Mouse (Mus musculus): ENCODE results near the gene Tmem178b. TPM values are rescaled to one million over a fixed set of nuclear protein-coding genes. Genes with fewer than 3 reads are reported as not detected.

Tmem178b gene
- polyA plus RNA-seq, 1 experiment, result 0.11 TPM

- Histone ChIP-seq H3K4me1 (ENCODE audit: control insufficient read depth, insufficient read depth, insufficient read length) (no peaks in the 10 kb centered on the region), H3K4me3 (ENCODE audit: extremely low read depth, insufficient read depth, insufficient read length) (no peak overlapping the region), H3K36me3 (ENCODE audit: control insufficient read depth, insufficient read depth, low read length) (no peaks in the 10 kb centered on the region), H3K27me3 (ENCODE audit: control insufficient read depth, insufficient read depth, low read length) (no peaks in the 10 kb centered on the region), H3K27ac (ENCODE audit: insufficient read depth, low read length) (no peak overlapping the region)
- WGBS, result 69% methylated on average over 5 of the region's 5 CpGs
- no peak for DNase-seq (ENCODE audit: low read depth in 1 of 2, low spot score in 2 of 2)
- TF ChIP-seq CTCF (IDR thresholded peaks at IDR 0.05; ENCODE audit: extremely low read depth, insufficient read depth, insufficient read length, insufficient replicate concordance), result no peak
- no peak for TF ChIP-seq POLR2A (IDR thresholded peaks at IDR 0.05; ENCODE audit: low read depth, low read length)
Measured at GRCm38 (mm10) chr6:40011609-40012008, 138.5 kb downstream of the Tmem178b start.

GRCm38 (mm10) chr6:40013407-40013806 lies 140.3 kb downstream of the Tmem178b start:
- Histone ChIP-seq H3K27me3 (ENCODE audit: control insufficient read depth, insufficient read depth, low read length) (no peaks in the 10 kb centered on the region), H3K27ac (ENCODE audit: insufficient read depth, low read length) (no peak overlapping the region), H3K4me1 (ENCODE audit: control insufficient read depth, insufficient read depth, insufficient read length) (no peaks in the 10 kb centered on the region), H3K4me3 (ENCODE audit: extremely low read depth, insufficient read depth, insufficient read length) (no peak overlapping the region), H3K36me3 (ENCODE audit: control insufficient read depth, insufficient read depth, low read length) (no peaks in the 10 kb centered on the region)
- TF ChIP-seq POLR2A (IDR thresholded peaks at IDR 0.05; ENCODE audit: low read depth, low read length) (no peak), CTCF (IDR thresholded peaks at IDR 0.05; ENCODE audit: extremely low read depth, insufficient read depth, insufficient read length, insufficient replicate concordance) (no peak)
- DNase-seq (ENCODE audit: low read depth in 1 of 2, low spot score in 2 of 2), result no peak
- 10% methylated on average over 5 of the region's 5 CpGs for WGBS

- WGBS, result 90% methylated on average over 4 of the region's 4 CpGs
- TF ChIP-seq CTCF (IDR thresholded peaks at IDR 0.05; ENCODE audit: extremely low read depth, insufficient read depth, insufficient read length, insufficient replicate concordance), result no peak
- TF ChIP-seq POLR2A (IDR thresholded peaks at IDR 0.05; ENCODE audit: low read depth, low read length), result no peak
Measured at GRCm38 (mm10) chr6:40015185-40015584, 142.1 kb downstream of the Tmem178b start.

GRCm38 (mm10) chr6:40015711-40016460 lies 142.8 kb downstream of the Tmem178b start:
- H3K27ac ChIP-seq (ENCODE audit: insufficient read depth, low read length), result no peak overlapping the region
- H3K4me3 ChIP-seq (ENCODE audit: extremely low read depth, insufficient read depth, insufficient read length), result no peak overlapping the region
- WGBS, result 82% methylated on average over 7 of the region's 7 CpGs
- H3K36me3 ChIP-seq (ENCODE audit: control insufficient read depth, insufficient read depth, low read length), result no peaks in the 10 kb centered on the region
- TF ChIP-seq CTCF (IDR thresholded peaks at IDR 0.05; ENCODE audit: extremely low read depth, insufficient read depth, insufficient read length, insufficient replicate concordance), result no peak
- TF ChIP-seq POLR2A (IDR thresholded peaks at IDR 0.05; ENCODE audit: low read depth, low read length), result no peak
- H3K4me1 ChIP-seq (ENCODE audit: control insufficient read depth, insufficient read depth, insufficient read length), result no peaks in the 10 kb centered on the region
- H3K27me3 ChIP-seq (ENCODE audit: control insufficient read depth, insufficient read depth, low read length), result no peaks in the 10 kb centered on the region
- no peak for DNase-seq (ENCODE audit: low read depth in 1 of 2, low spot score in 2 of 2)

More at GRCm38 (mm10) chr6:40015185-40015584, 142.1 kb downstream of the Tmem178b start:
- no peak overlapping the region for H3K4me3 ChIP-seq (ENCODE audit: extremely low read depth, insufficient read depth, insufficient read length)
- no peaks in the 10 kb centered on the region for H3K4me1 ChIP-seq (ENCODE audit: control insufficient read depth, insufficient read depth, insufficient read length)
- no peaks in the 10 kb centered on the region for H3K36me3 ChIP-seq (ENCODE audit: control insufficient read depth, insufficient read depth, low read length)
- no peak for DNase-seq (ENCODE audit: low read depth in 1 of 2, low spot score in 2 of 2)
- no peak overlapping the region for H3K27ac ChIP-seq (ENCODE audit: insufficient read depth, low read length)
- H3K27me3 ChIP-seq (ENCODE audit: control insufficient read depth, insufficient read depth, low read length), result no peaks in the 10 kb centered on the region

- TF ChIP-seq CTCF (IDR thresholded peaks at IDR 0.05; ENCODE audit: extremely low read depth, insufficient read depth, insufficient read length, insufficient replicate concordance), result no peak
- no peak for TF ChIP-seq POLR2A (IDR thresholded peaks at IDR 0.05; ENCODE audit: low read depth, low read length)
- WGBS, result 46% methylated on average over 4 of the region's 4 CpGs
- H3K4me3 ChIP-seq (ENCODE audit: extremely low read depth, insufficient read depth, insufficient read length), result no peak overlapping the region
- H3K4me1 ChIP-seq (ENCODE audit: control insufficient read depth, insufficient read depth, insufficient read length), result no peaks in the 10 kb centered on the region
- H3K27me3 ChIP-seq (ENCODE audit: control insufficient read depth, insufficient read depth, low read length), result no peaks in the 10 kb centered on the region
- H3K36me3 ChIP-seq (ENCODE audit: control insufficient read depth, insufficient read depth, low read length), result no peaks in the 10 kb centered on the region
- no peak overlapping the region for H3K27ac ChIP-seq (ENCODE audit: insufficient read depth, low read length)
- no peak for DNase-seq (ENCODE audit: low read depth in 1 of 2, low spot score in 2 of 2)
Measured at GRCm38 (mm10) chr6:40019396-40019795, 146.3 kb downstream of the Tmem178b start.

- TF ChIP-seq CTCF (IDR thresholded peaks at IDR 0.05; ENCODE audit: extremely low read depth, insufficient read depth, insufficient read length, insufficient replicate concordance) (no peak), POLR2A (IDR thresholded peaks at IDR 0.05; ENCODE audit: low read depth, low read length) (no peak)
- no peaks in the 10 kb centered on the region for H3K4me1 ChIP-seq (ENCODE audit: control insufficient read depth, insufficient read depth, insufficient read length)
- WGBS, result 80% methylated on average over 4 of the region's 4 CpGs
- H3K27ac ChIP-seq (ENCODE audit: insufficient read depth, low read length), result no peak overlapping the region
- no peaks in the 10 kb centered on the region for H3K27me3 ChIP-seq (ENCODE audit: control insufficient read depth, insufficient read depth, low read length)
- no peak for DNase-seq (ENCODE audit: low read depth in 1 of 2, low spot score in 2 of 2)
- no peaks in the 10 kb centered on the region for H3K36me3 ChIP-seq (ENCODE audit: control insufficient read depth, insufficient read depth, low read length)
- no peak overlapping the region for H3K4me3 ChIP-seq (ENCODE audit: extremely low read depth, insufficient read depth, insufficient read length)
Measured at GRCm38 (mm10) chr6:40023592-40024335, 150.7 kb downstream of the Tmem178b start.
